Mouse (Mus musculus): Measurements from ENCODE around the gene Jazf1. TPM values are rescaled to one million over a fixed set of nuclear protein-coding genes. Genes with fewer than 3 reads are reported as not detected.

Gene Jazf1
- polyA plus RNA-seq, 1 experiment from 2014 or later: 12.6 TPM

DNA sequence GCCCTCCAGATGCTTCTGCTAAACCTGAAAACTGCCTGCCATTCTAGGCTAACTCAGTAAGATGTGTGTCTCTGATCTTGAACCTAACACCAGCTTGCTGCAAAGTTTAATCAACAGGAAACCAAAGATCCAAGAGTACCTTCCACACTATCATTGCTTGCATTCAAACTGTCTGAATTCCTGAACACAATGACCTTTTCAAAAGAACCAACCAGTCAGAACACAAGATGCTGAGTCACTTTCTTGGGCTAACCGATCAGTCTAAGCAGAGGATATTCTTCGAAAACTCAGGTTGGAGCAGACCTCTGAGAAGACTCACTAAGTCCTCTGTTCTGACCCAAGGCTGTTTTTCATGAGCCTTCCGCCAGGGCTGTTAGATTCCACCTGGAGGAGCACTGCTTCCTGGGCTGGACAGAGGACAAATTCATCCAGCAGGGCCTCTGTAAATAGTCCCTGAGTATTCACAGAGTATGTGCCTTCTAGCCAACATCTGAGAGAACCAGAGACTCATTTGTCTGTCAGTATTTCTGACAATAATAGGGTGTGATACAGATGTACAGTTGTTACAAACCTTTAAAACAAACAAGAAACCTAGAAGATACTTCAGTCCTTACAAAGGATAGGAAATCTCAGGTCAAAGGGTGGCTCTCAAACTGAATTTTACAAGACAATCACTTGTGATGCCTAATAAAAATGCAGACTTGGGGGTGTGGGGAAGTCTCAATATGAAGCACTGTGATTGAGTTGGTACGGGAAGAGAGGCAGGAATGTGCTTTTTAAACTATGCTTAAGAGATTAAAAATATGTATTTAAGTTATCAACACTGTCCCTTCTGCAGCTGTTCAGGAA, 50.9 kb downstream of the Jazf1 start:
- H3K4me1 ChIP-seq (ENCODE audit: control insufficient read depth, insufficient read depth, low read length): peaks cover 3% of the 10 kb centered on the region
- no peaks in the 10 kb centered on the region for H3K9me3 ChIP-seq (replicated peaks; ENCODE audit: control insufficient read depth, low read length)
- no peaks in the 10 kb centered on the region for H3K27me3 ChIP-seq (ENCODE audit: control insufficient read depth, insufficient read depth, low read length)
- no peak overlapping the region for H3K9ac ChIP-seq (ENCODE audit: low read length)
- no peak overlapping the region for H3K4me3 ChIP-seq (ENCODE audit: low read length)
- H3K4me2 ChIP-seq (ENCODE audit: low read depth, low read length): no peak overlapping the region
- no peaks in the 10 kb centered on the region for H3K36me3 ChIP-seq (ENCODE audit: control insufficient read depth, insufficient read depth)
- ATAC-seq (replicated peaks; ENCODE audit: extremely low read depth, insufficient read depth, low FRiP score): no peak
- H3K27ac ChIP-seq (ENCODE audit: low read length): no peak overlapping the region
- WGBS: 75% methylated on average over 4 of the region's 4 CpGs

DNA sequence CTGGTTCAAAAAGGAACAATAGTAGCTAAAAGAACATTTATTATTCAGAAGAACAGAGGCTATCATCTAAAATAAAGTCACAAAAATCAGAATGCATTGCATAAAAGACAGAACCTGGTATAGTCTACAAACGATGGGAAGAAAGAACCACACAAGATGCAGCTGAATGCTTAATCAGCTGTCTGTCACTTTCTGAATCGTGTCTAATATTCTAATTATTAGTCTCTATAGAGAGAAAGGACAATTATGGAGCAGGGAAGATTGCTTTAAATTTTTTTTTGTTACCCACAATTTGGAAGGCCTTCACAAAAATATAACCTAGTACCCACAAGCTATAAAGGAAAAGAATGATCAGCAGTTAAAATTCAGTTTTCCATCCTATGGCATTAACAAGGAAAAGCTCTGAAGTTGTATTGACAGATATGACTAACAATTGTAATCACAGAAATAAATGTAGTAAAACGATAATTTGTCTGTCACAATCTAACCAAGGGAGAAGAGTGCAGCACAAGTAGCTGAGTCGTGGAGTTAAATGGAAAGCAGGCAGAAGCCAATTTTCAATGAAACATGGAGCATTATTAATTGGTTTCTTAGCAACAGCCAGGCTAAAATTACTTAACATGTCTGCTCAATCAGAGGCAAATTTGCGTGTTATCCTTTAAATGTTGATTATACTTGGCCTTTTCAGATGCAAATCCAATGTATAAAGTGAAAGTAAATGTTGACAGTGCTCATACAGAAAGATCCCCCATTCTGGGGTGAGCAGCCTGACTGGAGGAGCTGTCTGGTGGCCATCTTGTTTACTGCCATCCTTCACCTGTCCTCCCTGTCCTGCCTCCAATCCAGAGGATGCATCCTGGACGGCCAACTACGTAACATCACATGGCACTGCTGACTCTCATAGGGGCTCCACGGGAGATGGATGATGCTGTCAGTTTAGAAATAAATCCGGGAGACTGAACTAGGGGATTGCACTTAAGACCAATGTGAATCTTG, 53.7 kb downstream of the Jazf1 start:
- H3K4me1 ChIP-seq (ENCODE audit: control insufficient read depth, insufficient read depth, low read length): no peaks in the 10 kb centered on the region
- H3K9ac ChIP-seq (ENCODE audit: low read length): no peak overlapping the region
- H3K27ac ChIP-seq (ENCODE audit: low read length): no peak overlapping the region
- H3K27me3 ChIP-seq (ENCODE audit: control insufficient read depth, insufficient read depth, low read length): no peaks in the 10 kb centered on the region
- WGBS: 88% methylated on average over 9 of the region's 9 CpGs
- H3K36me3 ChIP-seq (ENCODE audit: control insufficient read depth, insufficient read depth): no peaks in the 10 kb centered on the region
- no peak overlapping the region for H3K4me3 ChIP-seq (ENCODE audit: low read length)
- no peak for ATAC-seq (replicated peaks; ENCODE audit: extremely low read depth, insufficient read depth, low FRiP score)
- no peaks in the 10 kb centered on the region for H3K9me3 ChIP-seq (replicated peaks; ENCODE audit: control insufficient read depth, low read length)
- H3K4me2 ChIP-seq (ENCODE audit: low read depth, low read length): no peak overlapping the region

DNA sequence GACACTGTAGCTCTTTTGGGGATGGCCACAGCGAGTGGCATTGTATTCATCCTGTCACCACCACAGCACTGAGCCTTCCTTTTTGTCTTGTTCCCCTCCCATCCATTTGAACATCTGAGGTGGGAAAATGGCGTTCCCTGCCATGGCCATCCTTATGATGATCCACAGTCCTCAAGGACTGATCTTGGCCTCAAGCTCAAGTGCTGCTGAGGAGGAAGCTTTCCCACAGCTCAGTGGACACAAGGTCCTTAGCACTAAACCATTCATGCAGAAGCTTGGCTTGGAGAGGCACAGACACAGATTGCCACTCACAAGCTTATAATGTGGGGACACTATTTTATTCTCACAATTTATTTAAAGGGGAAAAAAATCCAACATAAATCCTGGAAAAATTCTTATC, 58.1 kb downstream of the Jazf1 start:
- H3K4me3 ChIP-seq (ENCODE audit: low read length): no peak overlapping the region
- H3K4me1 ChIP-seq (ENCODE audit: control insufficient read depth, insufficient read depth, low read length): peaks cover 4% of the 10 kb centered on the region
- H3K27ac ChIP-seq (ENCODE audit: low read length): no peak overlapping the region
- WGBS: 81% methylated on average over 2 of the region's 2 CpGs
- H3K9me3 ChIP-seq (replicated peaks; ENCODE audit: control insufficient read depth, low read length): no peaks in the 10 kb centered on the region
- ATAC-seq (replicated peaks; ENCODE audit: extremely low read depth, insufficient read depth, low FRiP score): no peak
- no peak overlapping the region for H3K9ac ChIP-seq (ENCODE audit: low read length)
- no peak overlapping the region for H3K4me2 ChIP-seq (ENCODE audit: low read depth, low read length)
- no peaks in the 10 kb centered on the region for H3K36me3 ChIP-seq (ENCODE audit: control insufficient read depth, insufficient read depth)
- H3K27me3 ChIP-seq (ENCODE audit: control insufficient read depth, insufficient read depth, low read length): no peaks in the 10 kb centered on the region

DNA sequence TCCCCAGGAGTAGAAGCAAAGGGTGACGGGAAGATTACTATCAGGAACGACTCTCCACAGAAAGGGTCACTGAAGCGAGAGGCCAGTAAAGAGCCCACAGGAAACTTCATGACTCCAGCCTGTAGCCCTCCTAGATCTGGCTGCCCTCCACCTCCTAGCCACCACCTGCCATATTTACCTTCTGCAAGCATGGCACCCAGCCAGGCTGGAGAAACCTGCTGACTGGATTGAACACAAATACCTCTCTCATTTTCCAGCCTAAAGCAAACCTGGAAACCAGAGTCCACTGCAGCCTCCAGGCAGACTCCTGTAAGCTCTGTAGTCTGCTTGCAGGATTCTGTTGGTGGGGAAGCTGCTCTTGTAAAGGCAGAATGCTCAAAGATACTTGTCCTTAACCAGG, 62.4 kb downstream of the Jazf1 start:
- 61% methylated on average over 3 of the region's 3 CpGs for WGBS
- Histone ChIP-seq H3K9me3 (replicated peaks; ENCODE audit: control insufficient read depth, low read length) (no peaks in the 10 kb centered on the region), H3K36me3 (ENCODE audit: control insufficient read depth, insufficient read depth) (no peaks in the 10 kb centered on the region), H3K9ac (ENCODE audit: low read length) (no peak overlapping the region), H3K4me2 (ENCODE audit: low read depth, low read length) (no peak overlapping the region), H3K27me3 (ENCODE audit: control insufficient read depth, insufficient read depth, low read length) (no peaks in the 10 kb centered on the region), H3K4me1 (ENCODE audit: control insufficient read depth, insufficient read depth, low read length) (peaks cover 4% of the 10 kb centered on the region), H3K27ac (ENCODE audit: low read length) (no peak overlapping the region), H3K4me3 (ENCODE audit: low read length) (no peak overlapping the region)
- ATAC-seq (replicated peaks; ENCODE audit: extremely low read depth, insufficient read depth, low FRiP score): no peak

DNA sequence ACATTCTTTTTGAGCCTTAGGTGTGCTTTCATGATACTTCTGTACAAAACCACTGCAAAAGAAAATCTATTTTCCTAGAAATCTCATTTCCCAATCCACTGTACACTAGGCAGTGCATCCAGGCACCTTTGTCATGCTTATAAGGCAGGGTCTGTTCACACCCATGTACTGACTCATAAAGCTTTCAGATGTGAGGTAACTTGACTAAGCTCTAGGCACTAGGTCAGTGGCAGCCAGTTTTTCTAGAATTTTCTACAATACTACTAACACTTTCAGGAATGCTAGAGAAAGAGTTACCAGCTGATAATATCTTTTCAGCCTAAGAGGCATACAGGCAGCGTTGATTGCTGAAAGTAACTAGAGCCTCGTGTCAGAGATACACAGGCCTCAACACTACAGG, 62.9 kb downstream of the Jazf1 start:
- 49% methylated on average over 2 of the region's 2 CpGs for WGBS
- Histone ChIP-seq H3K27me3 (ENCODE audit: control insufficient read depth, insufficient read depth, low read length) (no peaks in the 10 kb centered on the region), H3K4me1 (ENCODE audit: control insufficient read depth, insufficient read depth, low read length) (peaks cover 4% of the 10 kb centered on the region), H3K4me2 (ENCODE audit: low read depth, low read length) (no peak overlapping the region), H3K27ac (ENCODE audit: low read length) (no peak overlapping the region), H3K36me3 (ENCODE audit: control insufficient read depth, insufficient read depth) (no peaks in the 10 kb centered on the region), H3K9ac (ENCODE audit: low read length) (no peak overlapping the region), H3K9me3 (replicated peaks; ENCODE audit: control insufficient read depth, low read length) (no peaks in the 10 kb centered on the region), H3K4me3 (ENCODE audit: low read length) (no peak overlapping the region)
- no peak for ATAC-seq (replicated peaks; ENCODE audit: extremely low read depth, insufficient read depth, low FRiP score)

DNA sequence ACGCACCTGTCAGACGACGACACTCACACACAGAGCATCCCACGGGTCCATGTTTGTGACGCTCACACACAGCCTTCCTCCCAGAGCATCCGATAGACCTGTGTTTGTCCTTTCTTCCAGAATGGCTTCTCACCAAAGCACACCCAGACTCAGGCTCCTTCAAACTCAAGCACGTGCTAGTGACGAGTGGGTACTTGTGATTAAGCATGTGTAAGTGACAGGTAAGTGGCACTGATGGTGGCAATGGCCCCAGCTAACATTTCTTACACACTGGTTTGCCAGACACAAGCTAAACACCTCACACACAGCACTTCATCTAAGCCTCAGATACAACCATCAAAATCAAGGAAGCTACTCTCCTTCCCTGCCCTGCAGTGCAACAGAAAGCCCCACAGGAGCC, 77.6 kb downstream of the Jazf1 start:
- 73% methylated on average over 8 of the region's 8 CpGs for WGBS

DNA sequence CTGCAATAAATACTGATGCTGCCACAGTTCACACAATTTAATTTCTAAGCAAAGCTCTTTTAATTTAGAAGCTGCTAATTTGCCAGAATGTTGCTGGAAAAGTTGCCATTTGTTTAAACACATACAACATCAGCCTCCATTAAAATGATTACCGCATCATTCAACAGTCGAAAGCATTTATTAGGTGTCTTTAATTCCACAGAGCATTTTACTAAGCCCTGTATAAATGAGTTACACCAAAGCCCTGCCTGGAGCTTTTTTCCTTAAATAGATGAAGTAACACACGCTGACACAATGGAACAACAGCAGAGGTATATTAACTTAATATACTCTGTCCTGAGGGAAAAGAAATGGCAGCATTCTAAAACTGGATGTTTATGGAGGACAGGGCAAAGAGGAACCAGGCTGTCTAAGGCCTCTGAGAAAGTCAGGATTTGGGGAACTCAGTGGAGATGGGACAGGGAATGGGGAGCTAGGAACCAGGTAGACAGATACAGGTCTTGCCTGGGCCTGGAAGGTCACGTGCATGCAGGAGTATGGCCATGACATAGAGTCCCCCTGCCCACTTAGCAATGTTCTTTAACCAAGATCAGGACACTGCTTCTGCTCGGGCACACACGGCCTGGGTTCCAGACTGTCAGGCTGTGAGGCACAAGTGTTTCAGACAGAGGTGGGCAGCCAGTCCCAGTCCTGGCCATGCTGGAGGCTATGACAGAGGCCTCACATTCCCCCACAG, 80.4 kb downstream of the Jazf1 start:
- ATAC-seq (replicated peaks; ENCODE audit: extremely low read depth, insufficient read depth, low FRiP score): no peak; the same call in 1 of the 2 replicates
- 84% methylated on average over 6 of the region's 6 CpGs for WGBS

More for the DNA sequence above, 77.6 kb downstream of the Jazf1 start:
- H3K27me3 ChIP-seq (ENCODE audit: control insufficient read depth, insufficient read depth, low read length): no peaks in the 10 kb centered on the region
- no peaks in the 10 kb centered on the region for H3K9me3 ChIP-seq (replicated peaks; ENCODE audit: control insufficient read depth, low read length)
- no peak overlapping the region for H3K9ac ChIP-seq (ENCODE audit: low read length)
- ATAC-seq (replicated peaks; ENCODE audit: extremely low read depth, insufficient read depth, low FRiP score): no peak
- H3K4me3 ChIP-seq (ENCODE audit: low read length): no peak overlapping the region
- no peak overlapping the region for H3K27ac ChIP-seq (ENCODE audit: low read length)
- no peak overlapping the region for H3K4me2 ChIP-seq (ENCODE audit: low read depth, low read length)
- no peaks in the 10 kb centered on the region for H3K4me1 ChIP-seq (ENCODE audit: control insufficient read depth, insufficient read depth, low read length)
- H3K36me3 ChIP-seq (ENCODE audit: control insufficient read depth, insufficient read depth): no peaks in the 10 kb centered on the region

DNA sequence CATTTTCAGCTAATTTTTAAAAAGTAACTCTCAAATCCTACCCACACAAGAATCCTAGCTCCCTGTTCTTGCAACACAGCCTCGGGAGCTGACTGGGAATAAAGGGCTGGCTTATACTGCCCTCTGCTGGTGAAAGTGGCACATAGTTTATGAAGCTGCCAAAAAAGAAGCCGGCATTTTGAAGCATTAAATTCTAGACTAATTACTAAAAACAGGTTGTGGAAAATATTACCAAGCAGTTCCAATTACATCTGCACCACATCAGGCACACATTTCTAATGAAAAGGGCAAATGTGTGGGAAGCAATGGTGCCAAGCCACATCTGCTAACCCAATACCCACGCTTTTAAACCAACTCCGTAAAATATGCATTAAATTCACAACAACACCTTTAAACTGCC, 81.0 kb downstream of the Jazf1 start:
- Histone ChIP-seq H3K4me2 (ENCODE audit: low read depth, low read length) (no peak overlapping the region), H3K27ac (ENCODE audit: low read length) (no peak overlapping the region), H3K36me3 (ENCODE audit: control insufficient read depth, insufficient read depth) (no peaks in the 10 kb centered on the region), H3K4me1 (ENCODE audit: control insufficient read depth, insufficient read depth, low read length) (no peaks in the 10 kb centered on the region), H3K9me3 (replicated peaks; ENCODE audit: control insufficient read depth, low read length) (no peaks in the 10 kb centered on the region), H3K27me3 (ENCODE audit: control insufficient read depth, insufficient read depth, low read length) (no peaks in the 10 kb centered on the region), H3K4me3 (ENCODE audit: low read length) (no peak overlapping the region), H3K9ac (ENCODE audit: low read length) (no peak overlapping the region)
- 56% methylated on average over 4 of the region's 4 CpGs for WGBS
- no peak for ATAC-seq (replicated peaks; ENCODE audit: extremely low read depth, insufficient read depth, low FRiP score)

More for the DNA sequence above, 80.4 kb downstream of the Jazf1 start:
- Histone ChIP-seq H3K27me3 (ENCODE audit: control insufficient read depth, insufficient read depth, low read length) (no peaks in the 10 kb centered on the region), H3K9me3 (replicated peaks; ENCODE audit: control insufficient read depth, low read length) (no peaks in the 10 kb centered on the region), H3K4me1 (ENCODE audit: control insufficient read depth, insufficient read depth, low read length) (no peaks in the 10 kb centered on the region), H3K9ac (ENCODE audit: low read length) (no peak overlapping the region), H3K4me3 (ENCODE audit: low read length) (no peak overlapping the region), H3K4me2 (ENCODE audit: low read depth, low read length) (no peak overlapping the region), H3K27ac (ENCODE audit: low read length) (no peak overlapping the region), H3K36me3 (ENCODE audit: control insufficient read depth, insufficient read depth) (no peaks in the 10 kb centered on the region)
